Mouse (Mus musculus): ENCODE measurements around the gene Slc35d3. TPM values are rescaled to one million over a fixed set of nuclear protein-coding genes. Genes with fewer than 3 reads are reported as not detected.

Slc35d3 gene
- polyA plus RNA-seq, 1 experiment from 2014 or later: 0.77 TPM

GRCm38 (mm10) chr10:19820986-19821385, 30.3 kb downstream of the Slc35d3 start:
- H3K9me3 ChIP-seq: no peaks in the 10 kb centered on the region
- no peaks in the 10 kb centered on the region for H3K4me1 ChIP-seq (replicated peaks)
- no peak overlapping the region for H3K4me3 ChIP-seq (replicated peaks)
- H3K27me3 ChIP-seq (replicated peaks): no peaks in the 10 kb centered on the region
- no peak overlapping the region for H3K27ac ChIP-seq
- no peak for ATAC-seq
- 59% methylated on average over 3 of the region's 3 CpGs for WGBS
- no peaks in the 10 kb centered on the region for H3K36me3 ChIP-seq
- H3K9ac ChIP-seq: no peak overlapping the region
- no peak overlapping the region for H3K4me2 ChIP-seq (replicated peaks)

- WGBS: 50% methylated on average over 16 of the region's 16 CpGs
- no peaks in the 10 kb centered on the region for H3K9me3 ChIP-seq
- H3K4me1 ChIP-seq (replicated peaks): no peaks in the 10 kb centered on the region
- no peak overlapping the region for H3K27ac ChIP-seq
- ATAC-seq: no peak
- no peaks in the 10 kb centered on the region for H3K27me3 ChIP-seq (replicated peaks)
- no peaks in the 10 kb centered on the region for H3K36me3 ChIP-seq
- no peak overlapping the region for H3K4me3 ChIP-seq (replicated peaks)
- no peak overlapping the region for H3K4me2 ChIP-seq (replicated peaks)
- H3K9ac ChIP-seq: no peak overlapping the region
These were observed 32.4 kb downstream of the Slc35d3 start for GRCm38 (mm10) chr10:19818723-19819355.

GRCm38 (mm10) chr10:19815371-19815770, 35.9 kb downstream of the Slc35d3 start:
- Histone ChIP-seq H3K9ac (no peak overlapping the region), H3K4me2 (replicated peaks) (no peak overlapping the region), H3K4me1 (replicated peaks) (no peaks in the 10 kb centered on the region), H3K27me3 (replicated peaks) (no peaks in the 10 kb centered on the region), H3K9me3 (no peaks in the 10 kb centered on the region), H3K27ac (no peak overlapping the region), H3K4me3 (replicated peaks) (no peak overlapping the region), H3K36me3 (no peaks in the 10 kb centered on the region)
- no peak for ATAC-seq
- WGBS: 38% methylated on average over 8 of the region's 8 CpGs

GRCm38 (mm10) chr10:19811436-19812172, 39.7 kb downstream of the Slc35d3 start:
- 57% methylated on average over 9 of the region's 9 CpGs for WGBS
- Histone ChIP-seq H3K4me2 (replicated peaks) (no peak overlapping the region), H3K36me3 (no peaks in the 10 kb centered on the region), H3K4me1 (replicated peaks) (no peaks in the 10 kb centered on the region), H3K4me3 (replicated peaks) (no peak overlapping the region), H3K27ac (no peak overlapping the region), H3K27me3 (replicated peaks) (no peaks in the 10 kb centered on the region), H3K9me3 (no peaks in the 10 kb centered on the region), H3K9ac (no peak overlapping the region)
- no peak for ATAC-seq

GRCm38 (mm10) chr10:19804763-19805162, 46.5 kb downstream of the Slc35d3 start:
- no peaks in the 10 kb centered on the region for H3K9me3 ChIP-seq
- no peak overlapping the region for H3K4me3 ChIP-seq (replicated peaks)
- ATAC-seq: no peak
- no peak overlapping the region for H3K9ac ChIP-seq
- H3K36me3 ChIP-seq: no peaks in the 10 kb centered on the region
- no peak overlapping the region for H3K4me2 ChIP-seq (replicated peaks)
- 90% methylated on average over 7 of the region's 7 CpGs for WGBS
- H3K4me1 ChIP-seq (replicated peaks): no peaks in the 10 kb centered on the region
- H3K27ac ChIP-seq: no peak overlapping the region
- no peaks in the 10 kb centered on the region for H3K27me3 ChIP-seq (replicated peaks)

- Histone ChIP-seq H3K9ac (no peak overlapping the region), H3K9me3 (no peaks in the 10 kb centered on the region), H3K27me3 (replicated peaks) (no peaks in the 10 kb centered on the region), H3K4me1 (replicated peaks) (no peaks in the 10 kb centered on the region), H3K4me3 (replicated peaks) (no peak overlapping the region), H3K27ac (no peak overlapping the region), H3K4me2 (replicated peaks) (no peak overlapping the region), H3K36me3 (no peaks in the 10 kb centered on the region)
- ATAC-seq: no peak
- 82% methylated on average over 7 of the region's 7 CpGs for WGBS
These were observed 48.3 kb downstream of the Slc35d3 start for GRCm38 (mm10) chr10:19802958-19803357.

Other genes with a start within 250 kb of the Slc35d3 start
- not detected in 2 replicates for gene Il22ra2, start 229.5 kb downstream of the Slc35d3 start, polyA plus RNA-seq (2015; fragmentation: Nextera tagmentation; extraction: Ambion mirVana)
- 0.09 and 0.20 TPM in 2 replicates for gene Il20ra, start 138.9 kb downstream of the Slc35d3 start, polyA plus RNA-seq (2015; fragmentation: Nextera tagmentation; extraction: Ambion mirVana)
- 48.8 and 50.3 TPM in 2 replicates for gene Pex7, start 56.2 kb upstream of the Slc35d3 start, polyA plus RNA-seq (2015; fragmentation: Nextera tagmentation; extraction: Ambion mirVana)
- gene Map3k5, start 83.0 kb upstream of the Slc35d3 start, polyA plus RNA-seq (2015; fragmentation: Nextera tagmentation; extraction: Ambion mirVana): 1.9 and 2.4 TPM in 2 replicates